Mouse (Mus musculus): Measurements from ENCODE around the gene Jam2. TPM values are rescaled to one million over a fixed set of nuclear protein-coding genes. Genes with fewer than 3 reads are reported as not detected.

Gene Jam2
- polyA plus RNA-seq, 1 experiment from 2014 or later = 24.5 TPM

DNA sequence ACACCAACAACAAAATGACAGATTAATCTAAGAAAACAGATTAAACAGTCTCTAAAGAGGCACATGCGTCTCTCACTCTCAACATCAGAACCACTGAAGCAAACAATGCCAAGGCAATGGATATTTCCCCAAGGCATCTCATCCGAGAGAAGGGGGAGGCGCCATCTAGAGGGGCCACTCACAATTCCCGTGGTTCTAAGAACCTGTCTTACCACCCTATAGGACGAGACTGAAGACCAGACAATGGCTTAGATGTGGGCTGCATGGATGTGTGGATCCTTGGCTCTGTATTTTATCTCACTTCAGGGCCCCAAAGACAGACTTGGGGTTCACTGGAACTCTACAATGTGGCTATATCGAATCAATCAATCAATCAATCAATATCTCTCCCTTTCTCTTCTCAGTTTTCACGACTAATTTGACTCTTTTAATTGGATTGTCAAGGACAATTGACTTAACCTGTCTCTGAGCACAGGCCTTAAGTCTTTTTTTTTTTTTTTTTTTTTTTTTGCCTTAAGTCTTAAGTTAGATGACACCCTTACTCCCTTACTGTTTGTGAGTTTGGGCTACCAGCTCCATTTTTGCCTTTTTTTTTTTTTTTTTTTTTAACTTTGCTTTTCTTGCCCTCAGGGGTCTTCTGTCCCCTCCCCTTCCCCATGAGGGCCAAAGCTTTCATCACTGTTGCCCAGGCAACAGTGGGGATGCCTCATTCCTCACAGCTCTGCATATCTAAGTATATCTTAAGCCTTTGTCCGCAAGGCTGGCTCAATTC, 1.2 kb upstream of the Jam2 start:
- no peaks in the 10 kb centered on the region for H3K9me3 ChIP-seq
- 5% methylated on average over 8 of the region's 8 CpGs for WGBS
- no peaks in the 10 kb centered on the region for H3K36me3 ChIP-seq
- no peak for ATAC-seq (ENCODE audit: low read depth)
- H3K27ac ChIP-seq (replicated peaks) = peak overlapping the region; percentile 93
- no peaks in the 10 kb centered on the region for H3K27me3 ChIP-seq
- peaks cover 34% of the 10 kb centered on the region for H3K4me1 ChIP-seq (replicated peaks)
- H3K9ac ChIP-seq = peak overlapping the region; percentile 80
- H3K4me2 ChIP-seq = peak overlapping the region; percentile 98
- H3K4me3 ChIP-seq = peak overlapping the region; percentile 77

DNA sequence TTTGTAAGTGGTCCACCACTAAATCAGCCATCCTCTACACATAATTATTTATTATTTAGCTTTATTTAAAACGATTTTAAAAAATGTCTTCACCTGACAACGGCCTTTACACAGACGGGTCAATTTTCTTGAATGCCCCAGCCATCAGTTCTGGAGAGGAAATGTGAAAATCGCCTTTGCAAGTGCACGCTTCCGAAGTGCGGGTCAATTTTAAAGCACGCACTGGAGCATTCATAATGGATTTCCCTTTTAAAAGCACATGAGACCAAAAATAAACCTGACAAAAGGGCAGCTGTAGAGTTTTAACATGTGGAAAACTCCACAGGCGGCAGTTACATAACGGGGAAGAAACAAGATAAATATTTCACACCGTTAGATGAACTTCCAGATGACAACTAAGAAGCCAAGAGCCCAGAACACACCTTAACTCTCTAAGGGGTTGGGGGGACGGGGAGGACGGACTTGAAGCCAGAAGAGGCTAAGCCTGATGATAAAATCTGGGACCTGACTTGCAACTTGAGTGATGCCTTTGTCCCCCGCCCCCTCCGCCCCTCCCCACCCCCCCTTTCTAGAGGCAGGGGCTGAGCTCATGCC, 558 bp upstream of the Jam2 start:
- ATAC-seq (ENCODE audit: low read depth) = peak; percentile 20

DNA sequence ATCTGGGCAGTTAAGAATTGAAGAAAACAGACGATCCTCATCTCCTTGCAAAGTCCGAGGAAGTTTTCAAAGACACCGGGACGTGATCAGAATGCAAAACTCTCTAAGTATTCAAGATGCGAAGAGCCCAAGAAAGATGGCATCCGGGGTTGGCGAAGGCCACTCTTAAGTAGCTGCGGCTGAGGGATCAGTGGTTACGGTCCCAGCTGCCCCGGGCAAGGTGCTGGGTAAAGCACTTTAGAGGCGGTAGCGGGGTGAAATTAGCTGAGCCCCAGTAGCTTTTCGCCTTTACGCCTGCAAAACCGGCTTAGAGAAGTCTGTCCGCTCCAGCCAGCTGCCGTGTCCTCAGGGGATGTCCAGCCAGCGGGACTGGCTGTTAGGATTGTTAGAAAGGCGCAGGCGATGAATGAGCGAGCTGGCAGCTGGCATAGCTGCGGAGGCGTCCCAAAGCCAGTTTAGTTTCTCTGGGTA, 873 bp downstream of the Jam2 start:
- Histone ChIP-seq H3K9me3 (no peaks in the 10 kb centered on the region), H3K27me3 (no peaks in the 10 kb centered on the region), H3K4me2 (peak overlapping the region; percentile 98), H3K36me3 (peaks cover 11% of the 10 kb centered on the region; the same call in 1 of the 2 replicates), H3K27ac (replicated peaks) (peak overlapping the region; percentile 93), H3K4me3 (peak overlapping the region; percentile 77), H3K9ac (peak overlapping the region; percentile 80), H3K4me1 (replicated peaks) (peaks cover 34% of the 10 kb centered on the region)
- peak; percentile 41 for ATAC-seq (ENCODE audit: low read depth)
- WGBS = under 1% methylated on average over 23 of the region's 23 CpGs

More for the DNA sequence above, 558 bp upstream of the Jam2 start:
- Histone ChIP-seq H3K4me1 (replicated peaks) (peaks cover 34% of the 10 kb centered on the region), H3K4me2 (peak overlapping the region; percentile 98), H3K36me3 (0 out of 2 replicates have a peak, but pooled peaks cover 2% of the 10 kb centered on the region), H3K9ac (peak overlapping the region; percentile 80), H3K9me3 (no peaks in the 10 kb centered on the region), H3K27me3 (no peaks in the 10 kb centered on the region), H3K4me3 (peak overlapping the region; percentile 77), H3K27ac (replicated peaks) (peak overlapping the region; percentile 93)
- WGBS = 1% methylated on average over 15 of the region's 15 CpGs

DNA sequence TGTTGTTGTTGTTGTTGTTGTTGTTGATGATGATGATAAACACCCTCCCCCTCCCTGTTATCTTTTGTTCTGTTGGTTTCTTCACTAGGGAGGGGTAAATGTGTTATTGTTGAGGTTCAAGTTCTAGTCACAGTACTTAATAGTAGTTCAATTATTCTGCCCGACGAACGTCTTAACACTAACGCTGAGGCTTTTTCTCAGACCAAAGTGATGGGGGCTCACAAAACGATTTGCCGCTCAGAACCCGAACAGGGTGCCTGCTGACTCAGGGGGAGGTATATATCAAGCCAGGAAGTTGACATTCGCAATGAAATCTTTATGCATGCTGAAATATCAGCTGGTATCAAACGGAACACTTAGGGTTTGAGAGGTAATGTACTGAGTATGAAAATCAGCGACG, 1.4 kb downstream of the Jam2 start:
- Histone ChIP-seq H3K36me3 (peaks cover 12% of the 10 kb centered on the region; the same call in 1 of the 2 replicates), H3K9ac (peak overlapping the region; percentile 80), H3K4me3 (peak overlapping the region; percentile 77), H3K9me3 (no peaks in the 10 kb centered on the region), H3K4me2 (peak overlapping the region; percentile 98), H3K27me3 (no peaks in the 10 kb centered on the region), H3K27ac (replicated peaks) (0 out of 2 replicates have a peak overlapping the region, but pooled peaks have one; percentile 93), H3K4me1 (replicated peaks) (peaks cover 34% of the 10 kb centered on the region)
- WGBS = 16% methylated on average over 11 of the region's 11 CpGs
- no peak for ATAC-seq (ENCODE audit: low read depth)

DNA sequence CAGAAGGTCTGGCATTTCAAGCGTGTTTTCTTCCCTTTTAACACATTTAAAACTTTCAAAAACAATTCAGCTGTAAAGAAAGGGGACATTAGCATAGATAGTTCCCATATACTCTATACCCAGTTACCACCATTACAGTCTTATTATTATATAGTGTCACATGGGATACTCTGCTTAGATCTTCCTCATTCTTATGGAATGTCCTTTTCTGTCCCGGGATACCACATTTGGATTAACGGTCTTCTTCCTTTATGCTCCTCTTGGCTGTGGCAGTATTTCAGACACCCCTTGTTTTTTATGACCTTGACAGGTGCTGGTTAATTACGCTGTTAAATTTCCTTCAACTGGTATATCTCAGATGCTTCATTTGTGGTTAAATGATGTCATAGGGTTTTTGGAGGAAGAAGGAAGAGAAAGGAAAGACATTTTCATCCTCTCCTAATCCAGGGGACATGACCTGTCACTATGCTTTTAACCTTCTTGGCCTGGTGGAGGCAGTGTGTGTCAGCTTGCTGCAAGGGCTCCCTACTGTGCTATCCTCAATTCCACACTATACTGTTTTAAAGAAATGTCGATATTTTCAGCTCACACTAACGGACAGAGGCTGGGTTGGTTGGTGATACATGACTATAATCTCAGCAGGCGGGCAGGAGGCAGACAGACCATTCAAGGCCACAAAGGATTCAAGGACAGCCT, 2.3 kb downstream of the Jam2 start:
- Histone ChIP-seq H3K4me1 (replicated peaks) (peaks cover 34% of the 10 kb centered on the region), H3K36me3 (peaks cover 12% of the 10 kb centered on the region; the same call in 1 of the 2 replicates), H3K4me3 (peak overlapping the region; percentile 77), H3K9ac (peak overlapping the region; percentile 80; the same call in 1 of the 2 replicates), H3K9me3 (no peaks in the 10 kb centered on the region), H3K27ac (replicated peaks) (no peak overlapping the region), H3K4me2 (peak overlapping the region; percentile 98), H3K27me3 (no peaks in the 10 kb centered on the region)
- 26% methylated on average over 7 of the region's 7 CpGs for WGBS
- ATAC-seq (ENCODE audit: low read depth) = no peak

DNA sequence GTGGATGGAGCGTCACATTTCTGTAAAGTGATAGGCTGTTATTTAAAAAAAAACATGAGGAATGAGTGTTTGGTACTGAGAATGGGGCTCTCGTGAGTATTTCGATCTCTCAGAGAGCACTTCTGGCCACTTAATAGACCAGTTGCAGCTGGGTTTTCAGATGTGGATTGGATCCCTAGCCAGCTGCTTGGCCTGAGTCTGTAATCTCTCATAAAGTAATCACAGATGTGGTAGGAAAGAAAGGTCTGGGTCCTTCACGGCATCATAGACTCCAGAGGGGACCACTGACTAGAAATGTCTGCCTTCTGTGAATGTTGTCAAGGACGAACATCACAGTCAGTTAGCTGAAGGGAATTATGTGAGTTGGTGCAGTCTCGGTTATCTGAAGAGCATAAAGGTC, 4.5 kb downstream of the Jam2 start:
- peaks cover 24% of the 10 kb centered on the region for H3K4me1 ChIP-seq (replicated peaks)
- H3K27ac ChIP-seq (replicated peaks) = no peak overlapping the region
- ATAC-seq (ENCODE audit: low read depth) = no peak
- H3K4me2 ChIP-seq = no peak overlapping the region
- 85% methylated on average over 6 of the region's 6 CpGs for whole genome bisulfite sequencing
- no peak overlapping the region for H3K9ac ChIP-seq
- peaks cover 12% of the 10 kb centered on the region; the same call in 1 of the 2 replicates for H3K36me3 ChIP-seq
- H3K9me3 ChIP-seq = no peaks in the 10 kb centered on the region
- H3K4me3 ChIP-seq = no peak overlapping the region
- H3K27me3 ChIP-seq = no peaks in the 10 kb centered on the region

DNA sequence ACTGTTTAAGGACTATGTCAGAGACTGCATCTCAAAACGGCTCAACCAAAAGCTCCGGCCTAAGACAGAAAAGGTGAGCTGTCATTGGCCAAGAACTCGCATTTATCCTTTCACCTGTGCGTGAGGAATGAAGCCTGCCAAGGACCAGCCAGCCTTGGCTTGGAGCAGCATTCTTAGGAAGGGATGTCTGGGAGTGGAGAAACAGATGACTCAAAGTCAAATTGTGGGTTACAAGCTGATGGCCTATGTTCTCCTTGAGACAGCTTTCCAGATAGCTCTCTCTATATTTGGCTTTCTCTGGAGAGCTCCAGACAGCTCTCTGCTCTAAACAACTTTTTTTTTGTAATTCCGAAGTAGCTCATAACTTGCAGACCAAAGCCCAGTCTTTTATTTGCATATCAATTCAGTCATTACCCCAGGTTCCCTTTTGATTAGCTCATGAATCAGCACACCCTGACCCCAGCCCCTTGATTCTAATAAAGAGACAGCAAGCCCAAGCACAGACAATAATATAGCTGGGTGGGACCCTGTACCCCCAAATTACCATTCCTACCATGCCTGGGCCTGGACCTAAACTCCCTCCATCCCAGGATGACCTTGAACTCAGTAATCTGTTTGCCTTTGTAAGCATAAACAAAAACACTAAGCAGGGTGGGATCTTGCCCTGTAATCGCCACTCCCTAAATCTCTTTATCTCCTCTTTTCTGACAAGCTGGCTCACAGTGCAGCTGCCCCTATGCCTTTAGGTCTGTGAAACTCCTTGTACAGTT, 5.1 kb downstream of the Jam2 start:
- ATAC-seq (ENCODE audit: low read depth) = no peak
- Histone ChIP-seq H3K4me2 (no peak overlapping the region), H3K4me3 (no peak overlapping the region), H3K36me3 (peaks cover 12% of the 10 kb centered on the region; the same call in 1 of the 2 replicates), H3K27ac (replicated peaks) (no peak overlapping the region), H3K27me3 (no peaks in the 10 kb centered on the region), H3K4me1 (replicated peaks) (peaks cover 22% of the 10 kb centered on the region), H3K9ac (no peak overlapping the region), H3K9me3 (no peaks in the 10 kb centered on the region)
- 84% methylated on average over 6 of the region's 6 CpGs for WGBS

DNA sequence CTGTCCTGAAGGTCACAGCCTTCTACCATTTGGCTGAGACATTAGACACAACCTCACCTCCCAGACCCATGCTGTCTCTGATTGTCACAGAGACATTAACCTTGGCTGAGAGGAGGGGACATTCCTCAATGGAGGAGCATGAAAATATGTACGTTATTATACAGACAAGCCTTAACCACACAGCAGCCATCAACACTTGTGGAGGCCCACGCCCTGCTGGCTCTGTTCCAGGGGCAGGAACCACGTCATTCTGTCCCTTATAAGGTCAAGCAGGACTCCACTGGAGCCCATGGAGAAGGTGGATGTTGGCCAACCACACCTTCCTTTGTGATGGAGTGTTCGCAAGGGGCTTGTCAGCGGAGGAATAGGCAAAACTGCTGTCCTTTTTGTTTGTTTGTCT, 5.8 kb downstream of the Jam2 start:
- no peaks in the 10 kb centered on the region for H3K27me3 ChIP-seq
- no peak for ATAC-seq (ENCODE audit: low read depth)
- H3K4me1 ChIP-seq (replicated peaks) = peaks cover 21% of the 10 kb centered on the region
- peaks cover 12% of the 10 kb centered on the region; the same call in 1 of the 2 replicates for H3K36me3 ChIP-seq
- no peaks in the 10 kb centered on the region for H3K9me3 ChIP-seq
- H3K4me3 ChIP-seq = no peak overlapping the region
- no peak overlapping the region for H3K27ac ChIP-seq (replicated peaks)
- H3K9ac ChIP-seq = no peak overlapping the region
- no peak overlapping the region for H3K4me2 ChIP-seq
- WGBS = 85% methylated on average over 5 of the region's 5 CpGs

DNA sequence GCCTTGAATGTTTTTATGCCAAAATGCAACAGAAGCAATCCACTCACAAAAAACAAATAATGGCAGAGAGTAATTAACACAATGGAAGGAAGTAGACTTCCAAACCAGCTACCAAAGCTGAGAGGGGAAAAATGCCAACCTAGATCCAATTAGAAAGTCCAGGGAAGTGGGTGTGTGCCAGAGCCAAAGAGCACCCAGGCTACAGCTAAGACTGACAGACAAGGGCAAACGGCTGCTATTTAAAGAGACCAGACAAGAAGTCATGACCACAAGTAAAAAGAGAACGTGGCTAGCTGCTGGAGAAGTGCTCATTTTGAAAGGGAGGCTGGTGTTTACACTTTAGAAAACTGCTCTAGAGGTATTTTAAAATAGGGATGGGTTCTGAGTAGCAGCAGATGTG, 9.4 kb downstream of the Jam2 start:
- Histone ChIP-seq H3K27ac (replicated peaks) (no peak overlapping the region), H3K27me3 (no peaks in the 10 kb centered on the region), H3K4me3 (no peak overlapping the region), H3K9me3 (no peaks in the 10 kb centered on the region), H3K4me1 (replicated peaks) (no peaks in the 10 kb centered on the region), H3K9ac (no peak overlapping the region), H3K4me2 (no peak overlapping the region), H3K36me3 (peaks cover 11% of the 10 kb centered on the region; the same call in 1 of the 2 replicates)
- 58% methylated on average over 2 of the region's 2 CpGs for WGBS
- no peak for ATAC-seq (ENCODE audit: low read depth)

DNA sequence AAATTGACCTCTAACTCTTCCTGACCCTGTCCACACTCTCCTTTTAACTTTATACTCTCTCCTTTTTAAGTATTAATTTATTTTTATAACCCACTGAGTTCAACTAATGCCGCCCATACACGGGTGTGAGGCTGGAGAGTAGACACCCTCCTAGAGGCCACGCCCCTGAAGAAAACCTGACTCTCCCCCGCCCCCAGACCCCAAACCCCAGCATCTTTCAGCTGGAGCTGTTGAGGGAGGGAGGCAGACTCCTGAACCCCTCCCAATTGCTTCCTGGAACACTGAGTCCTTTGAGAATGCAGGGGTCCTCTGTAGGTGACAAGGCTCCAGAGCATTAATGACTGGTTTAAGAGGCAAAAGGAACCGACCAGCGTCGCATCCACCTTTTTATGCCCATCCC, 11.0 kb downstream of the Jam2 start:
- Histone ChIP-seq H3K27me3 (no peaks in the 10 kb centered on the region), H3K27ac (replicated peaks) (no peak overlapping the region), H3K4me2 (no peak overlapping the region), H3K9ac (no peak overlapping the region), H3K4me1 (replicated peaks) (no peaks in the 10 kb centered on the region), H3K9me3 (no peaks in the 10 kb centered on the region), H3K36me3 (no peaks in the 10 kb centered on the region), H3K4me3 (no peak overlapping the region)
- 32% methylated on average over 7 of the region's 7 CpGs for WGBS
- no peak for ATAC-seq (ENCODE audit: low read depth)

DNA sequence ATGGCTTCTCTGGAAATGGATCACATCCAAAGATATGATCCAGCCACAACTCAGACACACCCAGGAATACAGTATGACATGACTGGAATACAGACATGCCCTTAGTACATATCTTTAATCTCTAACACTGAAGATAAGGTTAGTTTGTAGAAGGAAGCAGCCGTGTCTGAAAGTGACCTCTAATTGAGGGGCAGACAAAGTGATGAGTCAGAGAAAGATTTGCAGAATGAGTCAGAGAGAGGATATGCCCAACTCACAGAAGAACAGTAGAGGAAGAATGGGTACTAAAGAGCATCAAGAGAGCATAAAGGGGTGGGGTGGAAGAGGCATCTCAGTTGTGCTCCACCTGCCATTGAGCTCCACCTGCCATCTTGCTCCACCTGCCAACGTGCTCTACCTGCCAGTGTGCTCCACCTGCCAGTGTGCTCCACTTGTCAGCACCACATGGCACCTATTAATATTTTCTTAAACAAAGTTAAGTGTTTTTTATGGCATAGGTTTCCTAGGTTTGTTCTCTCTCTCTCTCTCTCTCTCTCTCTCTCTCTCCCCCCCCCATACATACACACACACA, 16.8 kb downstream of the Jam2 start:
- Histone ChIP-seq H3K4me2 (no peak overlapping the region), H3K36me3 (peaks cover 5% of the 10 kb centered on the region; the same call in 1 of the 2 replicates), H3K9ac (no peak overlapping the region), H3K27ac (replicated peaks) (no peak overlapping the region), H3K4me1 (replicated peaks) (no peaks in the 10 kb centered on the region), H3K27me3 (no peaks in the 10 kb centered on the region), H3K4me3 (no peak overlapping the region), H3K9me3 (peaks cover 5% of the 10 kb centered on the region; the same call in 1 of the 2 replicates)
- ATAC-seq (ENCODE audit: low read depth) = no peak
- 80% methylated on average over 2 of the region's 2 CpGs for WGBS

Data from neural tube, embryonic 13.5 days (tissue).